Mouse (Mus musculus) cerebellum, adult (tissue): ENCODE data around the gene Txk.

Source experiments
- ATAC-seq: cut with Nextera tagmentation; 2 replicates; pipeline ENCODE4 v1.9.2; 2017; ENCODE audit warnings: mild to moderate bottlenecking, moderate library complexity, mixed read lengths; ENCODE audit not compliant: insufficient number of reproducible peaks, low FRiP score, low TSS enrichment

The Txk gene

GRCm38 (mm10) chr5:72752585-72752984 lies at the start of gene Txk:
Gene Txk (minus strand): TSS chr5:72752777.
- no peak for ATAC-seq

- no peak for ATAC-seq
Measured at GRCm38 (mm10) chr5:72798563-72798962, 46.0 kb upstream of the Txk start.

- no peak for ATAC-seq
Measured at GRCm38 (mm10) chr5:72796186-72796613, 43.6 kb upstream of the Txk start.

- no peak for ATAC-seq
Measured at GRCm38 (mm10) chr5:72793309-72793850, 40.8 kb upstream of the Txk start.

- ATAC-seq, result no peak
Measured at GRCm38 (mm10) chr5:72791789-72792188, 39.2 kb upstream of the Txk start.

GRCm38 (mm10) chr5:72791386-72791785 lies 38.8 kb upstream of the Txk start:
- ATAC-seq, result no peak

- ATAC-seq, result no peak
Measured at GRCm38 (mm10) chr5:72785451-72785850, 32.9 kb upstream of the Txk start.

- ATAC-seq, result no peak
Measured at GRCm38 (mm10) chr5:72784719-72785118, 32.1 kb upstream of the Txk start.

GRCm38 (mm10) chr5:72783957-72784356 lies 31.4 kb upstream of the Txk start:
- ATAC-seq, result no peak

- no peak for ATAC-seq
Measured at GRCm38 (mm10) chr5:72783123-72783522, 30.5 kb upstream of the Txk start.

- no peak for ATAC-seq
Measured at GRCm38 (mm10) chr5:72781776-72782175, 29.2 kb upstream of the Txk start.

- no peak for ATAC-seq
Measured at GRCm38 (mm10) chr5:72776595-72776994, 24.0 kb upstream of the Txk start.

- no peak for ATAC-seq
Measured at GRCm38 (mm10) chr5:72776127-72776526, 23.6 kb upstream of the Txk start.

GRCm38 (mm10) chr5:72769841-72770240 lies 17.3 kb upstream of the Txk start:
- no peak for ATAC-seq

GRCm38 (mm10) chr5:72763546-72763945 lies 11.0 kb upstream of the Txk start:
- no peak for ATAC-seq

- ATAC-seq, result no peak
Measured at GRCm38 (mm10) chr5:72763025-72763424, 10.4 kb upstream of the Txk start.

GRCm38 (mm10) chr5:72761758-72762157 lies 9.2 kb upstream of the Txk start:
- no peak for ATAC-seq

- no peak for ATAC-seq
Measured at GRCm38 (mm10) chr5:72761237-72761636, 8.7 kb upstream of the Txk start.

- ATAC-seq, result no peak
Measured at GRCm38 (mm10) chr5:72758925-72759924, 6.6 kb upstream of the Txk start.

- no peak for ATAC-seq
Measured at GRCm38 (mm10) chr5:72757155-72757773, 4.7 kb upstream of the Txk start.

- ATAC-seq, result no peak
Measured at GRCm38 (mm10) chr5:72755941-72756340, 3.4 kb upstream of the Txk start.
